Mouse (Mus musculus) adrenal gland, adult 18-20 months (tissue): ENCODE data around the gene Naa40. TPM values are rescaled to one million over a fixed set of nuclear protein-coding genes. Genes with fewer than 3 reads are reported as not detected.

ENCODE experiments used
- DNase-seq, 2 experiments: peaks; one replicate each; pipeline ENCODE4 v3.0.0; 2021 to 2022; ENCODE audit warnings: low spot score in 2 of 2
- long read RNA-seq, 2 experiments: library from polyadenylated mRNA; stranded (forward); transcript quantifications; one replicate each; pipeline ENCODE4 v2.0.0; 2021
- total RNA-seq, 2 experiments: library from RNA; stranded (reverse); gene quantifications; 1 replicate in 1 of 2; 2 replicates in 1 of 2; pipeline ENCODE4 v1.2.3; 2021

The Naa40 gene
- total RNA-seq, result 10 to 100 TPM; 18.6 to 20.7 TPM
- long read RNA-seq, experiment 1, full-length matches to known transcripts, result 11 of 13 reads
- long read RNA-seq, experiment 1, partial matches to known transcripts, result 0 of 13 reads
- long read RNA-seq, experiment 1, other reads (novel, unspliced or antisense), result 2 of 13 reads
- long read RNA-seq, experiment 2, full-length matches to known transcripts, result 9 of 13 reads
- long read RNA-seq, experiment 2, partial matches to known transcripts, result 0 of 13 reads
- long read RNA-seq, experiment 2, other reads (novel, unspliced or antisense), result 4 of 13 reads

- peak; percentile 92 to 93 for DNase-seq
Observed at GRCm38 (mm10) chr19:7240782-7241690, at the start of gene Naa40. Gene Naa40, minus strand, starts transcription at chr19:7241183.

GRCm38 (mm10) chr19:7289767-7290166 is 48.8 kb upstream of the Naa40 start:
- DNase-seq, result no peak

- no peak for DNase-seq
Observed at GRCm38 (mm10) chr19:7288288-7288687, 47.3 kb upstream of the Naa40 start.

- no peak for DNase-seq
Observed at GRCm38 (mm10) chr19:7286563-7287315, 45.8 kb upstream of the Naa40 start.

DNA sequence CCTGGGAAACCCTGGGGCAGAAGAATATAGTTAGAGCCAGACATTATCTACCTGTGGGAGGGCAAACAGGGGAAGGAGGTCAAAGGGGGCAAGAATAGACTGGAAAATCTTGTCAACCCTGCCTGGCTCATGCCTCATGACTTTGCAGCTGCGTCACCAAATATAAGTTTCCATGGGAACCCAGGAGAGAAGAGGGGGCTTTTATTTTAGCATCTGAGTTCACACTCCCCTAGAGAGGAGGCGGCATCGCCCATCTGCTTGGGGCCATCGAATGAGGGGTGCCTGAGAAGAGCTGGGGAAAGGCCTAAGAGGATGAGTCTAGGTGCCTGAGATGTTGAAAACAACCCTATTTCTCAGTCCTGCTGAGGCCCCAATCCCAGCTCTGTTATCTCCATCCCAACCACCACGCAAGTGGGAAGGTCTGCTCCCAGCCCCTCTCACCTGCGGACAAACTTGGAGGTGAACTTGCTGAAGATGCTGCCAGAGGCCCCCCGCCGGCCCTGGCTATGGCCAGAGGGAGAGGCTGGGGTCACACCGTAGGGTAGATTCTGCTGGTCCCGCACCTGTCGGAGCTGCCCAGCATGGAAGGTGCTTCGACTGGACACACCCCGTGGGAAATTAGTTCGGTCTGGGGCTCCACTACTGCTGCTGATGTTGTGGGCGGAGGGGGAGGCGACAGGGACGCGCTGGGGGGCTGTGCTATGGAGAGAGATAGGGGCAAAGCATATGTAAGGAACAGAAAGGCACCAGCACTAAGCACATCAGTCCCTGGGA is 39.8 kb upstream of the Naa40 start:
- DNase-seq, result no peak

DNA sequence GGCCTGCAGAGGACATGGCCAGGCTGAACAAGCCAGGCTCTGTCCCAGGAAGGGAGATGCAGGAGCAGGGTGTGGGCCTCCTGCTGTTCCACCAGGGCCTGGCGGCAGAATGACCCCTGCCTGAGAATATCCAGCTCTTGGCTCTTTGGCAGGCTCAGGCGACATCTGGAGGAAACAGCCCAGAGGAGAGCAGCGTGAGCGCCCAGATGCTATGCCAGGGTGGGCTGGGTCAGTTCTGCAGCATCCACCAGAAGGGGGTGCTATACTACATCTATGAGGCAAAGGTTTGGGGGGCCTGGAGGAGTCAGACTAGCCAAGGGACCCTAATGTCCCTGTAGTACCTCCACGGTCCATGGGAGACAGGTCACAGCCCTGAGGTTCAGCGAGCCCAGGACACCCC is 38.1 kb upstream of the Naa40 start:
- DNase-seq, result no peak

DNA sequence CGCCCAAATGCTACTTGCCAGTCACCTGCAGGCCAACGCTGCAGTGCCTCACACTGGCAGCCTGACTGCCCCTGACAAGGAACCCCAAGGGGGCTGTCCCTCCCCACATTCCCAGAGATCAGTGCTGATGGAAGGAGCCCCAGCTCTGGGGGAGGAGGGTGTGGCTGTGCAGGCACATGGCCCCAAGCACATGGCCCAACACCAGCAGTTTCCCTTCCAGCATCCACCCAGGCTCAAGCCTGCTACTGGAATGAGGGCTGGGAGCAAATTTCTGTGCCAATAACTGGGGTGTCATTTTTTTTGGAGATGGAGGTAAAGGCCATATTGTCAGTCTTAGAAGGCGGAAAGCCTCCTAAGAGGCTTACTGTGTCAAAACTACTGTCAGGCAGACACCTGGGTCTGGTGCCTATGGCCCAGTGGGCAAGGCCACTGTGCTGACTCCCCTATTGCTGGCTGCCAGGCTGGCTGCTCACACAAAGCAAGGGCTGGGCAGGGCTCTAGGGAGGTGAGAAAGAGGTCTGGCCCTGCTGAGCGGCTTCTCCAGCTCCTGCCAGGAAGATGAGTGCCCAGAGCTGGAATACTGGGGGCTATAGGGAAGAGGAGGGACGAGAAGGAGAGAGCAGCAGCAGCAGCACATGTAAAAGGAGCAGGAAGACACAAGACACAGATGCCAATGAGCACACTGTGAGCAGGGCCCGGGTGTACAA is 37.4 kb upstream of the Naa40 start:
- no peak for DNase-seq

DNA sequence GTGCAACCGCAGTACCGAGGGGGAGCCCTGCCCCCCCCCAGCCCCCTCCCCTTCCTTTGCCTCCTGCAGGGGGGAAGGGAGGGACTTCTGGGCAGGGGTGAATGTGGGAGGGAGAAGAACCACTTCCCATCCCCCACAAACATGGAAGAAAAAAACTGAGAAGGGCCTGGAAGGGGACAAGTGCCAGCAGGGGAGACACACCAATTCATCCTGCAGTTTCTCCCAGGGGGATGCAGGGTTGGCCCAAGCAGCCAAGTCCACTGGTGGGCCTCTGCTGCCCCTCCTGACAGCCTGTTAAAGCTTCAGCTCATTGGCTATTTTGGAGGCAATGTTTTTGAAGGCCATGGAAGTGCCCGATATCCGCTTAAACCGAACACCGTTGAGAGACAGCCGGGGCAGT is 35.8 kb upstream of the Naa40 start:
- DNase-seq, result no peak

DNA sequence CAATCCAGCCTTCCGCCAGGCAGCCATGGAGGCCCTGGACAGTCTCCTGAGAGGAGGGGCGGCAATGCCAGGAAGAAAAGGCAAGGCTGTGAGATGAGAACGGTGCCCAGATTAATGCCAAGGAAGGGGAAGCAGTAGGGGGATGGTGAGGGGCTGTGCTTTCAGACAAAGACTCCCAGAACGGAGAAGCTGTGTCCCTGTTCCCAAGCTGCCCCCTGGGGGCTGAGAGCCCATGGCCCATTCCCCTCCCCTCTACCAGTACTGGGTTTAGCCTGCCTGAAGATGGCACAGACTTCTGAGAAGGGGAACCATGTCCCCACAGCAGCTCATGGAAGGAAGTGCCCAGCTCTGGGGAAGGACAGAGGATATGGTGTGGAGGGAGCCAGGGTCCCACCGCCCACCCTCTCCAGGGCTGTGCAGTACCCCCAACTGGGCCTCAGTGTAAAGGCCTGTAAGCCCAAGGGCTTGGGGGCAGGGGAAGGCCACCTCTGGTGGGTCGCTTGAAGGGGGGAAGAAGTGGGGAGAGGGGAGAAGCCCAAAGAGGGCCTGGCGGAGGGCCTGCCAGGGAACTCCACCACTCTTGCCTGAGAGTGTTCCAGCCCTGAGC is 35.2 kb upstream of the Naa40 start:
- no peak for DNase-seq

GRCm38 (mm10) chr19:7275131-7275789 is 34.3 kb upstream of the Naa40 start:
- DNase-seq, result no peak

DNA sequence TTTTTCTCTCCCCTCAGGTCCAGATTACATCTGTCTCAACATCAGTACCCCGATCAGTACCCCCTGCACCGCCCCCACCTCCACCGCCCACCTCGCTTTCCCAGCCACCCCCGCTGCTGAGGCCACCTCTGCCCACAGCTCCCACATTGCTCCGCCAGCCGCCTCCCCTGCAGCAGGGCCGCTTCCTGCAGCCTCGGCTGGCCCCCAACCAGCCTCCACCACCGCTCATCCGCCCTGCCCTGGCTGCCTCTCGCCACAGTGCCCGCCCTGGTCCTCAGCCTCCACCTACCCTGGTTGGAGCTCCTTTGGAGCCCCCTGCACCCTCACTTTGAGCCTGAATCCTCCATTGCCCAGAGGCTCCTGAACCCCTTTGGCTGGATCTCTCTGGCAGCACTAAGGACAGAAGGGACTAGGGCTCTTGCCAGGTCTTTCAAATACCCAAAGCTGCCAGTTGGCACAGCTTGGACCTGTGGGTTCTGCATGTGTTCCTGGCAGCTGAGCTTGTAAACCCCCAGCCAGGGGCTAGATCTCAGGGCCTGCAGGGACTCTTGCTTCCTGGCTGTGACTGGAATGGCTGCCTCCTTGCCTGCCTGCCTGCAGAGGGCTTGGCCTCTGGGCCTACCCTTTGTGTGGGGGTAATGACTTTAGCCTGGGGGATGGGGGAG is 33.5 kb upstream of the Naa40 start:
- no peak for DNase-seq

DNA sequence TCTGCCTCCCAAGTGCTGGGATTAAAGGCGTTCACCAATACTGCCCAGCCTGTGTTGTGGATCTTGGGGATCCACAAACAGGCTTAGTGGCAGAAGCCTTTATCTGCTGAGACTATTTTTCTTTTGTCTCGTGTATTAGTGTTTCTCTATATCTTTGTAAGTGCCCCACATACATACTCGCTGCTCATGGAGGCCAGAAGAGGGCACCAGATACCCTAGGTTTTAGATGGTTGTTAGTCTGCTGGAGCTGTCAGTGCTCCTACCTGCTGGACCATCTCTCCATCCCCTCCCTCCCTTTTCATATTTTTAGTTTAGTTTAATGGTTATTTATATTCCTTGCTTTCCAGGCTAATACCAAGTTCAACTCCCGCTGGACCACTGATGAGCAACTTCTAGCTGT is 32.5 kb upstream of the Naa40 start:
- DNase-seq, result no peak

DNA sequence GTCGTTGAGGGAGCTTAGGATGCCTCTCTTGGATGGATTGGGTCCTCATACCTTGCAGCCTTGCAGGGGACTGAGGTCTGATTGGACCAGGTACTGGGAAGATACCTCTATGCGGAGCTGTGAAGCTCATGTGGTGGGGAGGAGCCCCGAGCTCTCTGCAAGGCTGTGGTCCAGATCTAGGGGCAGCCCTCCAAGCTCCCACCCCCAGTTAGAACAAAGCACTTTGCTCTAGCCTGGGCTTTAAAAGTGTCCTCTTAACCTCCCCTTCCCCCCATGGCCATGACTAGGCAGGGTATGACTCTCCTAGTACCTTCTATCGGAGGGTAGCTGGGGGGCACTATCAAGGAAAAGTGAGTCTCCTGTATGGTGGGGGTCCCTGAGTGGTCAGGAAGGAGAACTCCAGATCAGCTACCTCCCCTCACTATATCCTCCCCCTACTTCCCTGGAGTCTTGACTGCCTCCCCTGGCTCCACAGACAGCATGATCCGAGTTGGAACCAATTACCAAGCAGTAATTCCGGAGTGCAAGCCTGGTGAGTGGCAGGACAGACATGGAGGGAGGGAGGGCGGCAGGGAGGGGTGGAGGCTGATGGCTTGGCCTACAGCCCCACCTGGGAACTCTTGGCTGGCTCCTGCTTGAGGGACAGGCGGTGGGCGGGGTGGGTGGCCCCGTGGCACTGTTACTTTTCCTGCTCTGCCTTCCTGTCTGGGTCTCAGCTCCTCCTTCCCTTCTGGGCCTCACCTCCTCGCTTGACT is 28.5 kb upstream of the Naa40 start:
- DNase-seq, result no peak

- DNase-seq, result peak; percentile 70 to 79
Observed at GRCm38 (mm10) chr19:7268722-7269090, 27.7 kb upstream of the Naa40 start.

DNA sequence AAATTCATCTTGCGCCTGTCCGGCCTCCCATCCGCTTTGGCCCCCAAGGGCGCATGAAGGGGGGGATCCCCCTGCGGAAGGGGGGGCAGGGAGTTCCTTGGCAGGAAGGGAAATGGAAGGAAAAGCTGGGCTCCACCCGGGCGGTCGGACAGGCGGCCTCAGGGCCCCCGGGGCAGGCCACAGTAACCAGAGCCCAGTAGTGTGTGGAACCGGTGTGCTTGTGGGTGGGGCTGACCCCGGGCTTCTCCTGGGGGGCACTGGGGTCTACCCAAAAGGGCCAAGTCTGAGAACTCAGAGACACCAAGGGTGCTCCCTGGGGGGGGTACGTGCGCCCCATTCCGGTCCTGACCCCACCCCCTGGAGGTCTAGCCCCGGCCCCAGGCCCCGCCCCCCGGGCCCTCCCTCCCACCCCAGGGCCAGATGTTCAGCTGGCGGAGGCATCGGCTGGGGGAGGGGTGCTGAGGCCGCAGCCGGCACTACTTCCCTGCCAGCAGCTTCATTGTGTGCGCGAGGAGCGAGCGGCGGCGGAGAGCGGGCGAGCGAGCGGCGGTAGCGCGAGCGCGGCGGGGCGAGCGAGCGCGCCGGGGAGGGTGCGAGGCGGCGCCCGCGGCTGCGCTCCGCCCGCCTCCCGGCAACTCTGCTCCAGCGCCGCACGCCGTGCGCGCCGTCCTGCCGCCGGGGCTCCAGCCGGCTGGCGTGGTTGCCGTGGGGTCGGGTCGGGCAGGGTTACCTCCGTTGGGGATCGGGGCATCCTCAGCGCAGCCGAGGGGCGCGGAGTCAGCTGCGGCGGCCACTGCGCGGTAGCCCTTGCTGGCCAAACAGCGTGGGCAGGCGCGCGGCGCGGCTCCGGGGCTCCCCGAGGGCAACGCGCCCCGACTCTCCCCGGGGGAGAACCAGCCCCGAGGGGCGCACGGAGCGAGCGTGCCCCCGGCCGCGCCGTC is 27.1 kb upstream of the Naa40 start:
- DNase-seq, result peak; percentile 60 to 70

- peak; percentile 66 to 69 for DNase-seq
Observed at GRCm38 (mm10) chr19:7267091-7267741, 26.2 kb upstream of the Naa40 start, which contains the start of gene Rcor2. Gene Rcor2, plus strand, starts transcription at chr19:7267325.
